Mouse (Mus musculus): ENCODE results near the gene 4933424G06Rik. TPM values are rescaled to one million over a fixed set of nuclear protein-coding genes. Genes with fewer than 3 reads are reported as not detected.

Gene 4933424G06Rik
- polyA plus RNA-seq, 1 experiment from 2014 or later = 1.1 TPM

GRCm38 (mm10) chr1:36690671-36691235 is 19.2 kb upstream of the 4933424G06Rik start:
- WGBS = 64% methylated on average over 11 of the region's 11 CpGs
- peak; percentile 66 for ATAC-seq (replicated peaks)
- peak overlapping the region; percentile 91 for H3K4me3 ChIP-seq
- H3K9me3 ChIP-seq = no peaks in the 10 kb centered on the region
- H3K4me1 ChIP-seq = peaks cover 16% of the 10 kb centered on the region
- peak overlapping the region; percentile 62; the same call in 1 of the 2 replicates for H3K27ac ChIP-seq
- peak overlapping the region; percentile 35; the same call in 1 of the 2 replicates for H3K9ac ChIP-seq
- no peaks in the 10 kb centered on the region for H3K27me3 ChIP-seq (replicated peaks)
- H3K36me3 ChIP-seq (replicated peaks) = peaks cover 13% of the 10 kb centered on the region; the same call in 1 of the 2 replicates
- peak overlapping the region; percentile 90 for H3K4me2 ChIP-seq

GRCm38 (mm10) chr1:36691271-36692155 is 18.4 kb upstream of the 4933424G06Rik start, which contains the start of gene Cox5b:
Cox5b (plus strand) TSS chr1:36691449.
- Histone ChIP-seq H3K4me3 (peak within 1 kb of the TSS; percentile 91), H3K27ac (peak within 1 kb of the TSS; percentile 62), H3K36me3 (replicated peaks) (peaks cover 13% of the 10 kb centered on the region; the same call in 1 of the 2 replicates), H3K27me3 (replicated peaks) (no peaks in the 10 kb centered on the region), H3K4me2 (peak within 1 kb of the TSS; percentile 90), H3K9ac (peak within 1 kb of the TSS; percentile 65), H3K4me1 (peaks cover 16% of the 10 kb centered on the region), H3K9me3 (no peaks in the 10 kb centered on the region)
- under 1% methylated on average over 68 of the region's 68 CpGs for WGBS
- ATAC-seq (replicated peaks) = peak; percentile 96

GRCm38 (mm10) chr1:36694871-36695270 is 15.1 kb upstream of the 4933424G06Rik start:
- peaks cover 16% of the 10 kb centered on the region for H3K4me1 ChIP-seq
- H3K9me3 ChIP-seq = no peaks in the 10 kb centered on the region
- H3K4me3 ChIP-seq = no peak overlapping the region
- H3K36me3 ChIP-seq (replicated peaks) = peaks cover 25% of the 10 kb centered on the region; the same call in 1 of the 2 replicates
- no peak for ATAC-seq (replicated peaks)
- H3K9ac ChIP-seq = no peak overlapping the region
- H3K27me3 ChIP-seq (replicated peaks) = no peaks in the 10 kb centered on the region
- no peak overlapping the region for H3K4me2 ChIP-seq
- WGBS = 92% methylated on average over 6 of the region's 6 CpGs
- H3K27ac ChIP-seq = no peak overlapping the region

- Histone ChIP-seq H3K4me2 (no peak overlapping the region), H3K27me3 (replicated peaks) (no peaks in the 10 kb centered on the region), H3K4me1 (peaks cover 11% of the 10 kb centered on the region), H3K4me3 (no peak overlapping the region), H3K9me3 (no peaks in the 10 kb centered on the region), H3K9ac (no peak overlapping the region), H3K36me3 (replicated peaks) (peaks cover 40% of the 10 kb centered on the region), H3K27ac (no peak overlapping the region)
- WGBS = 78% methylated on average over 6 of the region's 6 CpGs
- ATAC-seq (replicated peaks) = no peak
These were observed 13.5 kb upstream of the 4933424G06Rik start for GRCm38 (mm10) chr1:36696411-36696810.

GRCm38 (mm10) chr1:36697030-36697429 is 12.9 kb upstream of the 4933424G06Rik start:
- Histone ChIP-seq H3K4me2 (no peak overlapping the region), H3K4me3 (no peak overlapping the region), H3K9me3 (no peaks in the 10 kb centered on the region), H3K36me3 (replicated peaks) (peaks cover 45% of the 10 kb centered on the region), H3K27ac (no peak overlapping the region), H3K9ac (no peak overlapping the region), H3K27me3 (replicated peaks) (no peaks in the 10 kb centered on the region), H3K4me1 (peaks cover 9% of the 10 kb centered on the region)
- ATAC-seq (replicated peaks) = no peak
- WGBS = 69% methylated on average over 5 of the region's 5 CpGs

GRCm38 (mm10) chr1:36707166-36707565 is 2.8 kb upstream of the 4933424G06Rik start:
- no peaks in the 10 kb centered on the region for H3K9me3 ChIP-seq
- peaks cover 23% of the 10 kb centered on the region for H3K4me1 ChIP-seq
- no peak overlapping the region for H3K4me2 ChIP-seq
- 73% methylated on average over 2 of the region's 2 CpGs for WGBS
- no peaks in the 10 kb centered on the region for H3K27me3 ChIP-seq (replicated peaks)
- H3K9ac ChIP-seq = no peak overlapping the region
- no peak for ATAC-seq (replicated peaks)
- H3K27ac ChIP-seq = no peak overlapping the region
- H3K36me3 ChIP-seq (replicated peaks) = peaks cover 26% of the 10 kb centered on the region
- H3K4me3 ChIP-seq = no peak overlapping the region

- no peak for ATAC-seq (replicated peaks)
These were observed 2.2 kb upstream of the 4933424G06Rik start for GRCm38 (mm10) chr1:36707797-36708196.

GRCm38 (mm10) chr1:36708626-36709025 is 1.3 kb upstream of the 4933424G06Rik start:
- peak overlapping the region; percentile 82 for H3K4me2 ChIP-seq
- peak overlapping the region; percentile 82 for H3K4me3 ChIP-seq
- peaks cover 23% of the 10 kb centered on the region for H3K4me1 ChIP-seq
- no peak for ATAC-seq (replicated peaks)
- H3K36me3 ChIP-seq (replicated peaks) = peaks cover 15% of the 10 kb centered on the region
- H3K9ac ChIP-seq = peak overlapping the region; percentile 89
- 94% methylated on average over 1 of the region's 1 CpGs for WGBS
- H3K27ac ChIP-seq = 0 out of 2 replicates have a peak overlapping the region, but pooled peaks have one; percentile 84
- H3K27me3 ChIP-seq (replicated peaks) = no peaks in the 10 kb centered on the region
- H3K9me3 ChIP-seq = no peaks in the 10 kb centered on the region

More at GRCm38 (mm10) chr1:36707797-36708196, 2.2 kb upstream of the 4933424G06Rik start:
- peaks cover 20% of the 10 kb centered on the region for H3K36me3 ChIP-seq (replicated peaks)
- no peaks in the 10 kb centered on the region for H3K27me3 ChIP-seq (replicated peaks)
- peak overlapping the region; percentile 82; the same call in 1 of the 2 replicates for H3K4me2 ChIP-seq
- peaks cover 23% of the 10 kb centered on the region for H3K4me1 ChIP-seq
- H3K4me3 ChIP-seq = no peak overlapping the region
- no peaks in the 10 kb centered on the region for H3K9me3 ChIP-seq
- H3K27ac ChIP-seq = no peak overlapping the region
- WGBS = 78% methylated on average over 3 of the region's 3 CpGs
- H3K9ac ChIP-seq = 0 out of 2 replicates have a peak overlapping the region, but pooled peaks have one; percentile 89

GRCm38 (mm10) chr1:36709055-36709853 is 695 bp upstream of the 4933424G06Rik start:
- WGBS = under 1% methylated on average over 33 of the region's 33 CpGs
- Histone ChIP-seq H3K4me2 (peak overlapping the region; percentile 82), H3K4me1 (peaks cover 23% of the 10 kb centered on the region), H3K36me3 (replicated peaks) (peaks cover 10% of the 10 kb centered on the region), H3K9me3 (no peaks in the 10 kb centered on the region), H3K27me3 (replicated peaks) (no peaks in the 10 kb centered on the region), H3K9ac (peak overlapping the region; percentile 89), H3K27ac (peak overlapping the region; percentile 84), H3K4me3 (peak overlapping the region; percentile 82)
- peak; percentile 82 for ATAC-seq (replicated peaks)

GRCm38 (mm10) chr1:36711104-36711503 is 1.2 kb downstream of the 4933424G06Rik start:
- H3K36me3 ChIP-seq (replicated peaks) = peaks cover 7% of the 10 kb centered on the region; the same call in 1 of the 2 replicates
- ATAC-seq (replicated peaks) = no peak
- H3K4me1 ChIP-seq = peaks cover 23% of the 10 kb centered on the region
- H3K9me3 ChIP-seq = no peaks in the 10 kb centered on the region
- WGBS = 98% methylated on average over 2 of the region's 2 CpGs
- H3K27me3 ChIP-seq (replicated peaks) = no peaks in the 10 kb centered on the region
- H3K4me3 ChIP-seq = no peak overlapping the region
- H3K9ac ChIP-seq = no peak overlapping the region
- H3K27ac ChIP-seq = no peak overlapping the region
- no peak overlapping the region for H3K4me2 ChIP-seq

- H3K27ac ChIP-seq = no peak within 1 kb of the TSS
- H3K27me3 ChIP-seq (replicated peaks) = no peaks in the 10 kb centered on the region
- WGBS = 83% methylated on average over 5 of the region's 5 CpGs
- ATAC-seq (replicated peaks) = no peak
- H3K9me3 ChIP-seq = no peaks in the 10 kb centered on the region
- H3K9ac ChIP-seq = no peak within 1 kb of the TSS
- H3K4me3 ChIP-seq = no peak within 1 kb of the TSS
- no peaks in the 10 kb centered on the region for H3K36me3 ChIP-seq (replicated peaks)
- H3K4me2 ChIP-seq = no peak within 1 kb of the TSS
- no peaks in the 10 kb centered on the region for H3K4me1 ChIP-seq
These were observed 4.4 kb downstream of the 4933424G06Rik start, which contains the start of gene Actr1b for GRCm38 (mm10) chr1:36714311-36714710. Actr1b (minus strand) TSS chr1:36714422.

All from midbrain, embryonic 15.5 days (tissue).